Mouse (Mus musculus) ZHBTc4 (cell line): ENCODE results near the gene Olfr399.

ENCODE experiments used
- DNase-seq: peaks from one replicate; pipeline ENCODE4 v3.0.0-alpha.2; 2011; ENCODE audit warnings: low read depth, low spot score

The Olfr399 gene

GRCm38 (mm10) chr11:74056451-74056850 lies at the start of gene Olfr399, which contains the start of gene Olfr139:
Olfr399 (minus strand) TSS chr11:74056615.
Olfr139 (minus strand) TSS chr11:74056551.
- DNase-seq = no peak

- peak; percentile 76 for DNase-seq
Measured at GRCm38 (mm10) chr11:74105066-74105465, 48.7 kb upstream of the Olfr399 start.

DNA sequence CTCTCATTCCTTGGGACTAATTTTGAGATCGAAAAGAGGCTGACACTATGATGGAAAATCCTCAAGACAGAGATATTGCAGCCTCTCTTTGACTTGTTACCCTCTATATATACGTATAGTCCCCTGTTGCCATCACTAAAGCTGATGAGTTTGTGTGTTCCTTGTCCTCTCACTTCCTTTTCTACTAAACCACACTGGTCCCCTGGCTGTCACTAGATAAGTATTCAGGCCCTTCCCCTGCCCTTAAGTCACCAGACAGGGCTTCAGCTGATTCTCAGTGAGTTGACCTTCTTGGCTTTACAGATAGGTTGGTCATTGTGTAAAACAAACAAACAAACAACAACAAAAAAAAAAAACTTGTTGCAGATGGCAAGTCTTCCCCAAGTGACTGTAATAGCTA lies 45.1 kb upstream of the Olfr399 start:
- DNase-seq = no peak

DNA sequence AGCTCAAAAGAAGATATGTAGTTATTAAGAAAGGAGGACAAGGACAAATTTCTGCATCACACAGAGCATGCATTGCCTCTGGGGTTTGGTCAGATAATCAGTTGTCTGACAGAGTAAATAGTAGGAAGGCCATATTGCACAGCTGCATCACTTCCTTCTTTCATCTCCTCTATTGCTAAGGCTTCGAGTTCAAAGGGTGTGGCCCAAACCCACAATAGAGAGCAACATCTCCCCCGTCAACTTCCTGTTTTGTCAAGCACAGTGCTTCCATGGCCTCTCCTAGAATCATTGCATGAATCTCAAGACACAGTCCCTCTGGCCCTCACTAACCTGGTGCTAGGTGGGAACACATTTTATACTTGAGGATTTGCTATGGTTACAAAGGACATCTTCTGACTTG lies 44.3 kb upstream of the Olfr399 start:
- no peak for DNase-seq

- DNase-seq = no peak
Measured at GRCm38 (mm10) chr11:74069655-74070054, 13.2 kb upstream of the Olfr399 start, which contains the start of gene Zfp616. Zfp616 (plus strand) TSS chr11:74069955.

GRCm38 (mm10) chr11:74051347-74051746 lies 5.1 kb downstream of the Olfr399 start:
- DNase-seq = peak; percentile 6
